In the genomic region with DNA sequence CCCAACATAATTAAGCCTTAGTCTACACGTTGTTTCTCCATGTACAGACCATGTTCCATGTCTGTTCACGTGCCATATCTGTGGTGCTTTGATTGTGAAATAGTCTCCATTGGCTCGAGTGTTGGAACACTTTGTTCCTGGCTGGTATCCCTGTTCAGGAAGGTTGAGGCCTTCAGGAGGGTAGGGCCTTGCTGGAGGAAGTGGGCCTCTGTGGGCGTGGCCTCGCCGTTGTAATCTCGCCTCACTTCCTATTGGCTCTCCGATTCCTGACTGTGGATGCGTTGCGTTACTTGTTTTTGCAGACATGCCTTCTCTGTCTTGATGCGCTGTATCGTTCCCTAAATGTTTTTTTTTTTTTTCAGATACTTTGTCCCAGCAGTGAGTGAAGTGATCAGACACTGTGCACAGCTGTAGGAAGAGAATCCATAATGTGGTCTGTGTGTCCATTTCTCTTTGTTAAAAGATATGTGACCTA, we compare ENCODE assay signal across 11 mouse cellular contexts. TPM values are rescaled to one million over a fixed set of nuclear protein-coding genes. Genes with fewer than 3 reads are reported as not detected.
DNase-seq lines count a peak whose midpoint lies in the region; ATAC-seq and TF ChIP-seq lines count a peak whose summit lies in the region.
"Had no signal": no experiment of that assay in that cellular context is flagged by ENCODE, and none has a peak within 500 bp of the region (broad histone marks: within the 10 kb centered on the region; RNA-seq: fewer than 3 reads in every experiment).

No protein-coding gene starts in this region.

- no peak overlapping the region for H3K27ac ChIP-seq in liver, embryonic 14.5 days
- H3K27ac ChIP-seq: forebrain, embryonic 15.5 days had no signal

- peaks cover 0 to 13% of the 10 kb centered on the region in 2 experiments; a peak in 2 of 4 replicates for H3K4me1 ChIP-seq in liver, embryonic 14.5 days (replicated peaks; ENCODE audit: control insufficient read depth in 2 of 2, insufficient read depth in 2 of 2, low read length in 1 of 2)
- H3K4me1 ChIP-seq: forebrain, embryonic 15.5 days had no signal

- TF ChIP-seq EP300 in liver, embryonic 14.5 days (IDR thresholded peaks at IDR 0.05; ENCODE audit: low read depth) = no peak

- H3K9me3 ChIP-seq in liver, embryonic 14.5 days (ENCODE audit: control insufficient read depth, low read length) = no peaks in the 10 kb centered on the region
- H3K9me3 ChIP-seq: forebrain, embryonic 15.5 days had no signal

- DNase-seq in adrenal gland, postnatal 10 days = peak; percentile 55
- no peak for DNase-seq in adrenal gland, adult 8-10 months
- peak; percentile 74 for DNase-seq in 3T3-L1 (ENCODE audit: low read depth, low spot score)
- peak; percentile 99 for DNase-seq in gonadal fat pad, adult 2 months (ENCODE audit: low read depth)
- peak in 1 of 3 experiments; percentile 41 for DNase-seq in liver, embryonic 14.5 days (ENCODE audit: low read depth in 3 of 3, low spot score in 3 of 3)
- DNase-seq in spleen, postnatal 10 days (ENCODE audit: low spot score in 2 of 2) = no peak
- no peak for DNase-seq in frontal cortex, adult 2 months (ENCODE audit: extremely low spot score in 1 of 2, low spot score in 1 of 2)
- no peak for DNase-seq in left cerebral cortex, adult 18-20 months (ENCODE audit: low spot score in 2 of 2)
- DNase-seq: cerebellum, postnatal 14 days had no signal

- H3K9ac ChIP-seq in liver, embryonic 14.5 days (replicated peaks) = no peak overlapping the region
- H3K9ac ChIP-seq: forebrain, embryonic 15.5 days had no signal

- peak; percentile 70; the same call in 1 of the 2 replicates for ATAC-seq in liver, embryonic 14.5 days (ENCODE audit: insufficient read depth)
- ATAC-seq: forebrain, embryonic 15.5 days; hindbrain, embryonic 16.5 days had no signal

- H3K4me2 ChIP-seq in liver, embryonic 14.5 days (ENCODE audit: low read depth) = no peak overlapping the region; the same call in none of the 2 replicates
- H3K4me2 ChIP-seq: forebrain, embryonic 15.5 days had no signal

- H3K27me3 ChIP-seq in liver, embryonic 14.5 days (ENCODE audit: control insufficient read depth, insufficient read depth, low read length) = no peaks in the 10 kb centered on the region
- H3K27me3 ChIP-seq: forebrain, embryonic 15.5 days had no signal

- H3K36me3 ChIP-seq in liver, embryonic 14.5 days (replicated peaks; ENCODE audit: control insufficient read depth, insufficient read depth, low read depth) = no peaks in the 10 kb centered on the region
- H3K36me3 ChIP-seq: forebrain, embryonic 15.5 days had no signal

- 0 out of 4 replicates have a peak overlapping the region, but pooled peaks of 1 of the 2 experiments have one; percentile 17 for H3K4me3 ChIP-seq in liver, embryonic 14.5 days (ENCODE audit: insufficient read depth in 1 of 2, low read depth in 2 of 2, low read length in 2 of 2)
- H3K4me3 ChIP-seq: forebrain, embryonic 15.5 days had no signal

- no peak for TF ChIP-seq CTCF in liver, embryonic 14.5 days (IDR thresholded peaks at IDR 0.05; ENCODE audit: low read depth)

- 45% methylated on average over 12 of the region's 12 CpGs for WGBS in liver, embryonic 14.5 days (ENCODE audit: insufficient replicate concordance)

RNA-seq across cellular contexts. Expression of a gene that starts 18.3 kb away (rescaled TPM):
- total RNA-seq in adrenal gland, postnatal 10 days (2021) = 10 to 100 TPM; 53.1 to 58.5 TPM
- total RNA-seq in adrenal gland, adult 8-10 months (2022) = 10 to 100 TPM; 42.9 to 87.2 (median 60.4) TPM
- polyA plus RNA-seq in gonadal fat pad, adult 2 months (2012; rRNA removed) = 35.2 and 50.4 TPM in 2 replicates
- polyA plus RNA-seq in liver, embryonic 14.5 days (2012; rRNA removed) = 2.1 and 2.5 TPM in 2 replicates
- polyA plus RNA-seq in liver, embryonic 14.5 days (2014; fragmentation: Nextera tagmentation; extraction: Ambion mirVana) = 3.5 and 4.7 TPM in 2 replicates
- 94.3 and 106 TPM in 2 replicates for polyA plus RNA-seq in frontal cortex, adult 2 months (2012; rRNA removed)
- total RNA-seq in left cerebral cortex, adult 18-20 months (2021) = 100 to 1,000 TPM; 246 to 258 TPM

Comparison
In these comparisons a context has a peak if more than half of its experiments do, and no peak if none do; other contexts are left out.
1. DNase-seq: peak in adrenal gland, postnatal 10 days (single experiment), 3T3-L1 (single experiment) and gonadal fat pad, adult 2 months (single experiment); none in adrenal gland, adult 8-10 months (single experiment), spleen, postnatal 10 days (0 of 2), frontal cortex, adult 2 months (0 of 2) and left cerebral cortex, adult 18-20 months (0 of 2).